Mouse (Mus musculus) intestine, embryonic 14.5 days (tissue): Measurements from ENCODE around the gene Pon3. TPM values are rescaled to one million over a fixed set of nuclear protein-coding genes. Genes with fewer than 3 reads are reported as not detected.

Source experiments
- ATAC-seq: fragments of 200-750 bp; cut with Nextera tagmentation; replicated peaks from 2 replicates; pipeline ENCODE4 v1.8.0; 2017; ENCODE audit warnings: low read depth, moderate number of reproducible peaks, moderate TSS enrichment, moderate library complexity; ENCODE audit not compliant: low FRiP score, low TSS enrichment
- DNase-seq: peaks from one replicate; pipeline ENCODE4 v3.0.0-alpha.2; 2018; ENCODE audit warnings: low spot score
- H3K27ac ChIP-seq: fragments of 300-500 bp; sonication (generic); 2 replicates; pipeline ENCODE4 v1.5.1; 2014; ENCODE audit warnings: low read depth, mild to moderate bottlenecking, control low read depth
- H3K27me3 ChIP-seq: fragments of 300-500 bp; sonication (generic); replicated peaks from 2 replicates; pipeline ENCODE4 v1.6.1; 2014; ENCODE audit warnings: low read length, control low read depth; ENCODE audit not compliant: control insufficient read depth, insufficient read depth
- H3K36me3 ChIP-seq: fragments of 300-500 bp; sonication (generic); 2 replicates; pipeline ENCODE4 v1.6.1; 2014; ENCODE audit warnings: low read length, control low read depth; ENCODE audit not compliant: control insufficient read depth, insufficient read depth
- H3K4me1 ChIP-seq: fragments of 300-500 bp; sonication (generic); replicated peaks from 2 replicates; pipeline ENCODE4 v1.6.1; 2014; ENCODE audit warnings: low read length, control low read depth, mixed read lengths; ENCODE audit not compliant: control insufficient read depth, insufficient read depth
- H3K4me2 ChIP-seq: fragments of 300-500 bp; sonication (generic); 2 replicates; pipeline ENCODE4 v1.6.1; 2014; ENCODE audit warnings: low read length
- H3K4me3 ChIP-seq: fragments of 300-500 bp; sonication (generic); 2 replicates; pipeline ENCODE4 v1.5.1; 2014; ENCODE audit warnings: low read depth, low read length, control low read depth, mixed read lengths
- H3K9ac ChIP-seq: fragments of 300-500 bp; sonication (generic); 2 replicates; pipeline ENCODE4 v1.6.1; 2014; ENCODE audit warnings: mild to moderate bottlenecking, low read length
- H3K9me3 ChIP-seq: fragments of 300-500 bp; sonication (generic); 2 replicates; pipeline ENCODE4 v1.6.1; 2016; ENCODE audit warnings: low read length, control low read depth; ENCODE audit not compliant: control insufficient read depth
- WGBS: fragments of 180-500 bp; shearing (Covaris S2); extraction: QIAGEN DNeasy Blood & Tissue Kit; methylation state at CpG from one replicate; pipeline ENCODE4 v1.1.7; 2014; 5-methylcytosine and 5-hydroxymethylcytosine counted together
- polyA plus RNA-seq: library from polyadenylated mRNA; unstranded; fragments of >200 nt; fragmentation: Nextera tagmentation; extraction: Ambion mirVana; gene quantifications from 2 replicates; pipeline ENCODE4 v1.2.1, GENCODE M21; 2014

Gene Pon3
- polyA plus RNA-seq, 1 experiment from 2014 or later: 12.2 TPM

- Histone ChIP-seq H3K4me1 (peaks cover 6% of the 10 kb centered on the region), H3K9ac (no peak overlapping the region), H3K4me2 (no peak overlapping the region), H3K9me3 (no peaks in the 10 kb centered on the region), H3K36me3 (0 out of 2 replicates have a peak, but pooled peaks cover 3% of the 10 kb centered on the region), H3K27ac (no peak overlapping the region), H3K27me3 (no peaks in the 10 kb centered on the region), H3K4me3 (no peak overlapping the region)
- DNase-seq: no peak
- ATAC-seq: no peak
- WGBS: 76% methylated on average over 5 of the region's 5 CpGs
These were observed 36.8 kb upstream of the Pon3 start for GRCm38 (mm10) chr6:5292841-5293240.

DNA sequence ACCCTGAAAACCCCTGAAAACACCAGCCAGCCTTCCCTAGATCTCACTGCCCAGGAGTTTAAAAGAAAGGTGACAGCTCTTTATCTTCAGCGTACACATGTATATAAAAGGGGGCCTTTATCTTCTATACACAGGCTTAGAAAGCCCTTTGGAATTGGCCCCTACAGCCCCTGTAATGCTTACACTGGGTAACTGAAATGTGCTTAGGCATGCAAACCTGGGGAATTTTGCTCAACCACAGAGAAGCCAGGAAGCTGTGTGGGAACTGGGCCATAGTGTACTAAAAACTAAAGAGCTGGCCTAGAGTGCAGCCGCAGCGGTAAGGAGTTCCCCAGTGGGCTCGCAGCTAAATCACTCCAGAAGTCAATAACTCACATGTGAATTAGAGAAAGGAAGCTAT lies 35.4 kb upstream of the Pon3 start:
- H3K4me1 ChIP-seq: peaks cover 6% of the 10 kb centered on the region
- 71% methylated on average over 4 of the region's 4 CpGs for WGBS
- H3K36me3 ChIP-seq: 0 out of 2 replicates have a peak, but pooled peaks cover 3% of the 10 kb centered on the region
- H3K4me2 ChIP-seq: no peak overlapping the region
- ATAC-seq (no peak), DNase-seq (no peak)
- H3K9me3 ChIP-seq: no peaks in the 10 kb centered on the region
- no peak overlapping the region for H3K9ac ChIP-seq
- no peak overlapping the region for H3K27ac ChIP-seq
- no peaks in the 10 kb centered on the region for H3K27me3 ChIP-seq
- no peak overlapping the region for H3K4me3 ChIP-seq

DNA sequence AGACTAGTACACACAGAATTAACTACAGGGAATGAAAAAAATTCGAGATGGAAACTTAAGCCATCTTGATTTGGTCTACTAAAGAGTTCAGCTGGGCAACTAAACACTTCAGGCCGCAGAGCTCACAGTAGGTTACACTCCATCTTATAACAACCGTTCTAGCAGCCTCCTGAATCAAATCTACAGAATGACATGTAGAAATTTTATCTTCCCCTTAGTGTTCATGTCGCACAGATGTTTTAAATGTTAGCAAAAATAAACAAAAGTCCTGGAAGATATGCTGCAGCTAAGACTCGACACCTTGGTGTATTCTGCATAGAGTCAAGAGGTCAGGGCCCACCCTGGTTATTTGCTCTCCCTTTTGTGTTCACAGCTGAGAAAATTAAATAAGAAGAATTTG lies 31.8 kb upstream of the Pon3 start:
- WGBS: 45% methylated on average over 5 of the region's 5 CpGs
- ATAC-seq (no peak), DNase-seq (no peak)
- Histone ChIP-seq H3K9ac (no peak overlapping the region), H3K36me3 (0 out of 2 replicates have a peak, but pooled peaks cover 3% of the 10 kb centered on the region), H3K9me3 (no peaks in the 10 kb centered on the region), H3K4me2 (no peak overlapping the region), H3K27me3 (no peaks in the 10 kb centered on the region), H3K27ac (no peak overlapping the region), H3K4me1 (peaks cover 6% of the 10 kb centered on the region), H3K4me3 (no peak overlapping the region)

DNA sequence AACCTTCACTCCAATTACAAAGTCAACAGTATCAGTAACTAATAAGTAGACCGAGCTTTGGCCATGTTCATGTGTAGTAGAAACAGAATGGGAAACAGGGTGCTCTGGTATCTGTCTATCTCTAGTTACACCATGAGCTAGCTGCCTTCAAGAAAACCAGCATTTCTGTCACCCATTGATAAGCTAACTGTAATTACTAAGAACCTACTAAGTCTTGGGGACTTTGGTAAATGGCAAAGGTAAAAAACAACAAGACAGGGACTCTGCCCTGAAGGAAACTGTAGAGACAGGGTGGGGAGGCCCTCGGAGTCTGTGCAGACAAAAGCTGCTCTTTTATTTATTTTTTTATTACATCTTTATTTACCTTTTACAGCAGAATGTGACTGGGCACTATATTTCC lies 31.3 kb upstream of the Pon3 start:
- 0 out of 2 replicates have a peak, but pooled peaks cover 3% of the 10 kb centered on the region for H3K36me3 ChIP-seq
- no peaks in the 10 kb centered on the region for H3K27me3 ChIP-seq
- WGBS: 76% methylated on average over 2 of the region's 2 CpGs
- H3K9me3 ChIP-seq: no peaks in the 10 kb centered on the region
- DNase-seq (no peak), ATAC-seq (no peak)
- H3K4me2 ChIP-seq: no peak overlapping the region
- no peak overlapping the region for H3K4me3 ChIP-seq
- no peak overlapping the region for H3K27ac ChIP-seq
- peaks cover 6% of the 10 kb centered on the region for H3K4me1 ChIP-seq
- no peak overlapping the region for H3K9ac ChIP-seq

DNA sequence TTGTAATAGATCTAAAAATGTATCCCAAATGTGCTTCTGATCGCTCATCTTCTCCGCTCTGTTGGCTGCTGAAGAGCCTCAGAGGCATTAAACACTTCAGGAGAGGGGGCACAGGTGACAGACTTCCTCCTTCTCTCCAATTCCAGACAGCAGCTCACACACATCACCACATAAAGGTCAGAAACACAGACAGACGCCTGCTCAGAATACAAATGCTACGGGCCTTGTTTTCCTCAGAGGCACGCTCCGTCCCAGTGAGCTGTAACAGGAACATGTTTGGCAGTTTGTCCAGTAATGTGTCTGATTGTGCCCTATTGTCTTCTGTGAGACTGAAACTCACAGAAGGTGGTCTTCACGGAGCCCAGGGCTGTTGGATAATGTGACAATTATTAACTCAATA lies 26.3 kb upstream of the Pon3 start:
- 70% methylated on average over 7 of the region's 7 CpGs for WGBS
- Histone ChIP-seq H3K36me3 (no peaks in the 10 kb centered on the region), H3K4me3 (no peak overlapping the region), H3K27me3 (no peaks in the 10 kb centered on the region), H3K4me2 (no peak overlapping the region), H3K9me3 (no peaks in the 10 kb centered on the region), H3K9ac (no peak overlapping the region), H3K27ac (no peak overlapping the region), H3K4me1 (no peaks in the 10 kb centered on the region)
- no peak for DNase-seq
- ATAC-seq: no peak

GRCm38 (mm10) chr6:5280576-5281305 lies 24.7 kb upstream of the Pon3 start:
- H3K4me2 ChIP-seq: no peak overlapping the region
- H3K36me3 ChIP-seq: peaks cover 13% of the 10 kb centered on the region; the same call in 1 of the 2 replicates
- no peaks in the 10 kb centered on the region for H3K9me3 ChIP-seq
- WGBS: 46% methylated on average over 6 of the region's 6 CpGs
- H3K27ac ChIP-seq: no peak overlapping the region
- H3K27me3 ChIP-seq: no peaks in the 10 kb centered on the region
- H3K9ac ChIP-seq: no peak overlapping the region
- no peak overlapping the region for H3K4me3 ChIP-seq
- DNase-seq (no peak), ATAC-seq (no peak)
- no peaks in the 10 kb centered on the region for H3K4me1 ChIP-seq

GRCm38 (mm10) chr6:5277972-5278371 lies 21.9 kb upstream of the Pon3 start:
- no peak overlapping the region for H3K9ac ChIP-seq
- no peak overlapping the region for H3K4me2 ChIP-seq
- ATAC-seq (no peak), DNase-seq (no peak)
- no peak overlapping the region for H3K27ac ChIP-seq
- peaks cover 19% of the 10 kb centered on the region; the same call in 1 of the 2 replicates for H3K36me3 ChIP-seq
- H3K4me1 ChIP-seq: no peaks in the 10 kb centered on the region
- no peaks in the 10 kb centered on the region for H3K27me3 ChIP-seq
- H3K4me3 ChIP-seq: no peak overlapping the region
- H3K9me3 ChIP-seq: no peaks in the 10 kb centered on the region
- WGBS: 47% methylated on average over 5 of the region's 5 CpGs

- no peak overlapping the region for H3K27ac ChIP-seq
- no peaks in the 10 kb centered on the region for H3K27me3 ChIP-seq
- ATAC-seq: no peak
- H3K4me2 ChIP-seq: no peak overlapping the region
- H3K9ac ChIP-seq: no peak overlapping the region
- 86% methylated on average over 6 of the region's 6 CpGs for WGBS
- no peak for DNase-seq
- no peaks in the 10 kb centered on the region for H3K4me1 ChIP-seq
- H3K36me3 ChIP-seq: peaks cover 16% of the 10 kb centered on the region
- H3K9me3 ChIP-seq: no peaks in the 10 kb centered on the region
- H3K4me3 ChIP-seq: no peak overlapping the region
These were observed 13.6 kb upstream of the Pon3 start for GRCm38 (mm10) chr6:5269641-5270040.

GRCm38 (mm10) chr6:5264793-5265192 lies 8.7 kb upstream of the Pon3 start:
- Histone ChIP-seq H3K27ac (no peak overlapping the region), H3K4me1 (no peaks in the 10 kb centered on the region), H3K4me3 (no peak overlapping the region), H3K27me3 (no peaks in the 10 kb centered on the region), H3K9ac (no peak overlapping the region), H3K9me3 (no peaks in the 10 kb centered on the region), H3K36me3 (peaks cover 10% of the 10 kb centered on the region; the same call in 1 of the 2 replicates), H3K4me2 (no peak overlapping the region)
- WGBS: 76% methylated on average over 8 of the region's 8 CpGs
- ATAC-seq: no peak
- DNase-seq: no peak
